In the genomic region with DNA sequence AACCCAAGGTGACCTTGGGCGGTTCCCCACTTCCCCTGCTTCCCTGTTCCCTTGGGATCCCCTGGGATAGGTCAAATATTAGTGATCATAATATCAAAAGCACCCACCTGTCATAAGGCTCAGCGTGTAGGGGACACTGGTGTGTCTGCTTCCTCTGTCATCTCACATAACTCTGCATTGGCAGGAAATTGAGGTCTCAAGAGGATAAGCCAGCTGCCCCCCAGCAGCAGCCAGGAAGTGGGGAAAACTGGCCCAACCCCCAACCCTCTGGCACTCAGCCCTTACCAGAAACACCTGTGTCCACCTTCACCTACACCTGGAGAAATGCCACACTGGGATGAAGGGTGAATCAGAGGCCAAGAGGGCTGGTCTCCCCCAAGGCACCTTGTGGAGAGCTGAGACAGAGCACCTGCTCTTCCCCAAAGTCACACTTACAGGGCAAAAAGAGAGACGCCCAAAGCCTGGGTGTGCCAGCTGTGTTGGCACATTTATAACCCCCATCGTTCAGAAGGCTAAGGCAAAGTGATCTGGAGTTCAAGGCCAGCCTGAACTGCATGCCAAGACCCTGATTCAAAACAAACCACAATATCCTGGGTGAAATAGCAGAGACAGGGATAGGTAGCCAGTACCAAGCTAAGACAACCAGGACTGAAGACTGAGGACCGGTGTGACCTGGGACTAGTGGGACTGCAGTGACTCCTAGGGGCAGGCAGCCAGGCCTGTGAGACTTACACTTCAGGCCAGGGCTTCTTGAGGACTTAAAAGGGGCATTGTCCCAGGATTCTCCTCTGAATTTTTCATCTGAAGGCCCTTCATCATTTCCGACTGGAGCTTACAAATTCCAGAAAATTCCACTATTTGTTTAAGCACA, we compare ENCODE assay signal across 10 mouse cellular contexts. TPM values are rescaled to one million over a fixed set of nuclear protein-coding genes. Genes with fewer than 3 reads are reported as not detected.
DNase-seq lines count a peak whose midpoint lies in the region; ATAC-seq and TF ChIP-seq lines count a peak whose summit lies in the region.
"Had no signal": no experiment of that assay in that cellular context is flagged by ENCODE, and none has a peak within 500 bp of the region (broad histone marks: within the 10 kb centered on the region; RNA-seq: fewer than 3 reads in every experiment).

No protein-coding gene starts in this region.

- TF ChIP-seq CTCF in lung, embryonic 14.5 days (IDR thresholded peaks at IDR 0.05; ENCODE audit: low read depth): peak; percentile 53
- peak; percentile 68 for TF ChIP-seq CTCF in liver, embryonic 14.5 days (IDR thresholded peaks at IDR 0.05; ENCODE audit: low read depth)

- peak; percentile 41 for DNase-seq in lung, embryonic 14.5 days
- DNase-seq in lung, postnatal 14 days: no peak
- no peak for DNase-seq in ES-E14 (ENCODE audit: low read depth, low spot score)
- DNase-seq in liver, embryonic 14.5 days (ENCODE audit: low read depth in 3 of 3, low spot score in 3 of 3): no peak
- peak; percentile 58 for DNase-seq in thymus, postnatal 0 days (ENCODE audit: low spot score)
- no peak for DNase-seq in forebrain, embryonic 11.5 days (ENCODE audit: low spot score)
- no peak for DNase-seq in adrenal gland, adult 8-10 months

- H3K9me3 ChIP-seq in lung, embryonic 14.5 days (ENCODE audit: low read depth, low read length): no peaks in the 10 kb centered on the region
- H3K9me3 ChIP-seq in ES-E14 (ENCODE audit: control insufficient read depth, insufficient read depth, low read depth, low read length): no peaks in the 10 kb centered on the region
- no peaks in the 10 kb centered on the region for H3K9me3 ChIP-seq in liver, embryonic 14.5 days (ENCODE audit: control insufficient read depth, low read length)
- no peaks in the 10 kb centered on the region for H3K9me3 ChIP-seq in forebrain, embryonic 11.5 days (ENCODE audit: control insufficient read depth, low read length)
- no peaks in the 10 kb centered on the region for H3K9me3 ChIP-seq in intestine, embryonic 15.5 days
- H3K9me3 ChIP-seq: embryonic facial prominence, embryonic 10.5 days; midbrain, embryonic 12.5 days had no signal

- no peak for ATAC-seq in lung, embryonic 14.5 days (ENCODE audit: insufficient read depth)
- ATAC-seq in liver, embryonic 14.5 days (ENCODE audit: insufficient read depth): no peak
- no peak for ATAC-seq in forebrain, embryonic 11.5 days (replicated peaks; ENCODE audit: low FRiP score)
- no peak for ATAC-seq in intestine, embryonic 15.5 days

- H3K9ac ChIP-seq in lung, embryonic 14.5 days: no peak overlapping the region
- no peak overlapping the region; the same call in 1 of the 2 replicates for H3K9ac ChIP-seq in ES-E14 (ENCODE audit: insufficient read depth, low read depth, low read length, poor library complexity, severe bottlenecking)
- H3K9ac ChIP-seq in liver, embryonic 14.5 days (replicated peaks): no peak overlapping the region
- no peak overlapping the region for H3K9ac ChIP-seq in forebrain, embryonic 11.5 days (ENCODE audit: low read length)
- H3K9ac ChIP-seq in intestine, embryonic 15.5 days: no peak overlapping the region
- H3K9ac ChIP-seq: midbrain, embryonic 12.5 days had no signal

- H3K27ac ChIP-seq in lung, embryonic 14.5 days (ENCODE audit: low read depth): no peak overlapping the region
- H3K27ac ChIP-seq in ES-E14 (ENCODE audit: insufficient read depth, low read depth, low read length, poor library complexity, severe bottlenecking): no peak overlapping the region
- H3K27ac ChIP-seq in liver, embryonic 14.5 days: no peak overlapping the region
- H3K27ac ChIP-seq in forebrain, embryonic 11.5 days (ENCODE audit: low read depth, low read length): no peak overlapping the region
- no peak overlapping the region for H3K27ac ChIP-seq in intestine, embryonic 15.5 days
- H3K27ac ChIP-seq: embryonic facial prominence, embryonic 10.5 days; midbrain, embryonic 12.5 days had no signal

- 47% methylated on average over 6 of the region's 6 CpGs for WGBS in lung, embryonic 14.5 days
- 28% methylated on average over 6 of the region's 6 CpGs for WGBS in liver, embryonic 14.5 days (ENCODE audit: insufficient replicate concordance)
- 51% methylated on average over 6 of the region's 6 CpGs for WGBS in forebrain, embryonic 11.5 days
- 48% methylated on average over 6 of the region's 6 CpGs for whole genome bisulfite sequencing in intestine, embryonic 15.5 days

- no peaks in the 10 kb centered on the region for H3K4me1 ChIP-seq in lung, embryonic 14.5 days (ENCODE audit: insufficient read depth)
- peaks cover 17 to 42% of the 10 kb centered on the region in 2 experiments for H3K4me1 ChIP-seq in ES-E14 (ENCODE audit: control insufficient read depth in 2 of 2, insufficient read depth in 2 of 2, low read length in 2 of 2, poor library complexity in 1 of 2)
- H3K4me1 ChIP-seq in liver, embryonic 14.5 days (replicated peaks; ENCODE audit: control insufficient read depth in 2 of 2, insufficient read depth in 2 of 2, low read length in 1 of 2): peaks cover 0 to 29% of the 10 kb centered on the region in 2 experiments; a peak in 3 of 4 replicates
- peaks cover 8% of the 10 kb centered on the region; the same call in 1 of the 2 replicates for H3K4me1 ChIP-seq in forebrain, embryonic 11.5 days (replicated peaks; ENCODE audit: control insufficient read depth, insufficient read depth, low read length)
- peaks cover 16% of the 10 kb centered on the region for H3K4me1 ChIP-seq in intestine, embryonic 15.5 days (replicated peaks)

- no peak for TF ChIP-seq EP300 in liver, embryonic 14.5 days (IDR thresholded peaks at IDR 0.05; ENCODE audit: low read depth)

- no peak overlapping the region for H3K4me3 ChIP-seq in lung, embryonic 14.5 days (ENCODE audit: low read depth, low read length)
- no peak overlapping the region for H3K4me3 ChIP-seq in ES-E14 (ENCODE audit: insufficient read depth in 1 of 2, low read depth in 1 of 2, low read length in 2 of 2, poor library complexity in 1 of 2, severe bottlenecking in 1 of 2)
- no peak overlapping the region for H3K4me3 ChIP-seq in liver, embryonic 14.5 days (ENCODE audit: insufficient read depth in 1 of 2, low read depth in 2 of 2, low read length in 2 of 2)
- H3K4me3 ChIP-seq in forebrain, embryonic 11.5 days (ENCODE audit: low read depth, low read length): no peak overlapping the region
- H3K4me3 ChIP-seq in intestine, embryonic 15.5 days (replicated peaks): no peak overlapping the region
- H3K4me3 ChIP-seq: embryonic facial prominence, embryonic 10.5 days; midbrain, embryonic 12.5 days had no signal

- in situ Hi-C loops in ES-E14 (cut with MboI; ENCODE audit: low sequenced_read_pairs in 2 of 2, unreplicated experiment in 2 of 2): no loop called here

- 0 out of 2 replicates have a peak, but pooled peaks cover 2% of the 10 kb centered on the region for H3K36me3 ChIP-seq in lung, embryonic 14.5 days (ENCODE audit: insufficient read depth)
- peaks cover 16% of the 10 kb centered on the region for H3K36me3 ChIP-seq in ES-E14 (ENCODE audit: control insufficient read depth, insufficient read depth, low read length, poor library complexity, severe bottlenecking)
- no peaks in the 10 kb centered on the region for H3K36me3 ChIP-seq in liver, embryonic 14.5 days (replicated peaks; ENCODE audit: control insufficient read depth, insufficient read depth, low read depth)
- no peaks in the 10 kb centered on the region for H3K36me3 ChIP-seq in forebrain, embryonic 11.5 days (ENCODE audit: control insufficient read depth, insufficient read depth, low read length)
- no peaks in the 10 kb centered on the region for H3K36me3 ChIP-seq in intestine, embryonic 15.5 days
- H3K36me3 ChIP-seq: midbrain, embryonic 12.5 days had no signal

- H3K27me3 ChIP-seq in lung, embryonic 14.5 days (ENCODE audit: insufficient read depth, low read length): peaks cover 11% of the 10 kb centered on the region; the same call in 1 of the 2 replicates
- peaks cover 19% of the 10 kb centered on the region for H3K27me3 ChIP-seq in liver, embryonic 14.5 days (ENCODE audit: control insufficient read depth, insufficient read depth, low read length)
- H3K27me3 ChIP-seq in forebrain, embryonic 11.5 days (ENCODE audit: control insufficient read depth, insufficient read depth, low read length): peaks cover 25% of the 10 kb centered on the region
- H3K27me3 ChIP-seq in intestine, embryonic 15.5 days (replicated peaks): peaks cover 22% of the 10 kb centered on the region

- H3K4me2 ChIP-seq in lung, embryonic 14.5 days: no peak overlapping the region
- H3K4me2 ChIP-seq in liver, embryonic 14.5 days (ENCODE audit: low read depth): no peak overlapping the region
- no peak overlapping the region for H3K4me2 ChIP-seq in forebrain, embryonic 11.5 days (ENCODE audit: low read depth, low read length, severe bottlenecking)
- H3K4me2 ChIP-seq in intestine, embryonic 15.5 days (replicated peaks): no peak overlapping the region
- H3K4me2 ChIP-seq: midbrain, embryonic 12.5 days had no signal

TF ChIP-seq in ES-E14, 5 proteins besides CTCF, POLR2A, EP300 and RAD21 (continues in another document):
- TF ChIP-seq CHD2 (IDR thresholded peaks at IDR 0.05; ENCODE audit: low read depth, low read length) (no peak), MAFK (IDR thresholded peaks at IDR 0.05; ENCODE audit: insufficient read depth, low read depth, low read length) (0 out of 2 replicates have a peak, but pooled peaks have one; percentile 9), ZC3H11A (IDR thresholded peaks at IDR 0.05; ENCODE audit: borderline replicate concordance, low read depth, low read length) (no peak), HCFC1 (IDR thresholded peaks at IDR 0.05; ENCODE audit: borderline replicate concordance, insufficient read depth, low read length) (no peak)

RNA-seq across cellular contexts. Expression of gene B3gnt7, which starts 1.2 kb away (rescaled TPM):
- polyA plus RNA-seq in lung, embryonic 14.5 days (2014; fragmentation: Nextera tagmentation; extraction: Ambion mirVana): 7.2 and 7.5 TPM in 2 replicates
- 103 and 166 TPM in 2 replicates for total RNA-seq in ES-E14 (2012; rRNA removed)
- polyA plus RNA-seq in liver, embryonic 14.5 days (2012; rRNA removed): 1.1 and 1.5 TPM in 2 replicates
- polyA plus RNA-seq in liver, embryonic 14.5 days (2014; fragmentation: Nextera tagmentation; extraction: Ambion mirVana): 1.0 and 1.6 TPM in 2 replicates
- 0.66 and 0.98 TPM in 2 replicates for polyA plus RNA-seq in thymus, postnatal 0 days (2015; fragmentation: Nextera tagmentation; extraction: Ambion mirVana)
- 3.7 and 3.9 TPM in 2 replicates for polyA plus RNA-seq in forebrain, embryonic 11.5 days (2014; fragmentation: Nextera tagmentation; extraction: Ambion mirVana)
- total RNA-seq in adrenal gland, adult 8-10 months (2022): under 1 TPM; 0.20 to 0.68 (median 0.46) TPM
- polyA plus RNA-seq in intestine, embryonic 15.5 days (2015; fragmentation: Nextera tagmentation; extraction: Ambion mirVana): 6.6 and 7.2 TPM in 2 replicates

RNA-seq across cellular contexts. Expression of gene Ncl, which starts 57.7 kb away (rescaled TPM):
- 391 and 408 TPM in 2 replicates for polyA plus RNA-seq in lung, embryonic 14.5 days (2014; fragmentation: Nextera tagmentation; extraction: Ambion mirVana)
- total RNA-seq in ES-E14 (2012; rRNA removed): 496 and 529 TPM in 2 replicates
- 57.4 and 208 TPM in 2 replicates for polyA plus RNA-seq in liver, embryonic 14.5 days (2012; rRNA removed)
- 192 and 224 TPM in 2 replicates for polyA plus RNA-seq in liver, embryonic 14.5 days (2014; fragmentation: Nextera tagmentation; extraction: Ambion mirVana)
- polyA plus RNA-seq in thymus, postnatal 0 days (2015; fragmentation: Nextera tagmentation; extraction: Ambion mirVana): 458 and 464 TPM in 2 replicates
- polyA plus RNA-seq in forebrain, embryonic 11.5 days (2014; fragmentation: Nextera tagmentation; extraction: Ambion mirVana): 410 and 411 TPM in 2 replicates
- total RNA-seq in adrenal gland, adult 8-10 months (2022): 100 to 1,000 TPM; 181 to 250 (median 204) TPM
- polyA plus RNA-seq in intestine, embryonic 15.5 days (2015; fragmentation: Nextera tagmentation; extraction: Ambion mirVana): 424 and 451 TPM in 2 replicates

Comparison
In these comparisons a context has a peak if more than half of its experiments do, and no peak if none do; other contexts are left out.
1. DNase-seq: peak in lung, embryonic 14.5 days (single experiment) and thymus, postnatal 0 days (single experiment); none in lung, postnatal 14 days (single experiment), ES-E14 (single experiment), liver, embryonic 14.5 days (0 of 3), forebrain, embryonic 11.5 days (single experiment) and adrenal gland, adult 8-10 months (single experiment).